Mouse (Mus musculus) C2C12 (cell line): Measurements from ENCODE around the gene H2-Eb1.

ENCODE experiments used
- CTCF ChIP-seq: IDR thresholded peaks from one replicate; pipeline ENCODE4 v1.5.1; 2011; ENCODE audit not compliant: control insufficient read depth, insufficient read depth, insufficient read length
- MAX ChIP-seq: IDR thresholded peaks from one replicate; pipeline ENCODE4 v1.6.1; 2011; ENCODE audit warnings: mild to moderate bottlenecking, control low read depth
- MYOD1 ChIP-seq: IDR thresholded peaks from one replicate; pipeline ENCODE4 v1.6.1; 2011; ENCODE audit warnings: low read depth; ENCODE audit not compliant: control insufficient read depth, insufficient read length
- MYOG ChIP-seq: IDR thresholded peaks from one replicate; pipeline ENCODE4 v1.6.1; 2011; ENCODE audit not compliant: control insufficient read depth, insufficient read length; ENCODE audit errors: extremely low read depth
- USF1 ChIP-seq: IDR thresholded peaks from one replicate; pipeline ENCODE4 v1.6.1; 2011; ENCODE audit warnings: low read depth, mild to moderate bottlenecking, control low read depth, moderate library complexity

DNA sequence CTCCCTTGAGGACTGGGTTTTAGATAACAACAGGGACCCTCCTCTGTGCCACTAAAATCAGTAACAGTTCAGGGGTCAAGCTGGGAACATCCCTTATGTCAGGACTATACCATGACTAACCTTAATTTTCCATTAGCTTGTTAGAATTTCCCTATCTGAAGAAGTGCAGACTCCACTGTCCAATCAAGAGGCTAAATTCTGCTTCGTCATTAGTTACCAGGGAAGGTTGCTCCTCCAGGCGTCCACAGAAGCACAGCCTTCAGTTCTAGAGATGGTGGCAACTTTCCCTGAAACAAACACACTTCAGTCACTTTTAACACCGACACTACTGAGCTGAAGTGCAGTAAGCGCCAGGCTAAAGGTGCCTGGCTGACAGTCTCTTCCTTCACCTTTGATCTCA is 916 bp upstream of the H2-Eb1 start:
- TF ChIP-seq CTCF (no peak), MYOG (no peak), USF1 (no peak), MAX (no peak), MYOD1 (no peak)
